Mouse (Mus musculus) CH12.LX (cell line): Measurements from ENCODE around the gene Tsc22d4. TPM values are rescaled to one million over a fixed set of nuclear protein-coding genes. Genes with fewer than 3 reads are reported as not detected.

Source experiments
- DNase-seq: peaks from one replicate; pipeline ENCODE4 v3.0.0-alpha.2; 2013; ENCODE audit errors: extremely low read depth
- H3K27ac ChIP-seq: 2 replicates; pipeline ENCODE4 v1.5.1; 2012; ENCODE audit warnings: low read depth, mild to moderate bottlenecking, control low read depth, moderate library complexity; ENCODE audit not compliant: insufficient read depth
- H3K27me3 ChIP-seq: replicated peaks from 2 replicates; pipeline ENCODE3; 2012; ENCODE audit warnings: inconsistent platforms
- H3K36me3 ChIP-seq, 2 experiments: replicated peaks in 1 of 2; 2 replicates each; pipeline versions ENCODE3 to v1.6.1; 2012; ENCODE audit warnings: inconsistent platforms in 1 of 2, low read length in 1 of 2, mild to moderate bottlenecking in 1 of 2, mixed read lengths in 1 of 2, moderate library complexity in 1 of 2; ENCODE audit not compliant: control insufficient read depth in 1 of 2, insufficient read depth in 1 of 2
- H3K4me1 ChIP-seq, 2 experiments: 2 replicates each; pipeline ENCODE4 v1.6.1; 2012; ENCODE audit warnings: inconsistent platforms in 1 of 2, moderate library complexity in 1 of 2; ENCODE audit not compliant: insufficient read depth in 2 of 2, control insufficient read depth in 1 of 2
- H3K4me2 ChIP-seq: 2 replicates; pipeline ENCODE4 v1.6.1; 2012; ENCODE audit warnings: low read depth, mild to moderate bottlenecking, control low read depth; ENCODE audit not compliant: poor library complexity, insufficient read depth, severe bottlenecking
- H3K4me3 ChIP-seq, 3 experiments: fragments of 150-350 bp in 1 of 3; sonication (generic) in 1 of 3; replicated peaks in 1 of 3; 2 replicates each; pipeline versions ENCODE3 to v1.5.1; 2011 to 2012; ENCODE audit warnings: low read depth in 2 of 3, low read length in 2 of 3, mild to moderate bottlenecking in 2 of 3, moderate library complexity in 2 of 3, control low read depth in 1 of 3, improper control_type of control experiment in 1 of 3, inconsistent platforms in 1 of 3, mixed read lengths in 1 of 3; ENCODE audit not compliant: poor library complexity in 1 of 3
- H3K79me2 ChIP-seq: replicated peaks from 2 replicates; pipeline ENCODE4 v1.6.1; 2012; ENCODE audit warnings: mild to moderate bottlenecking, moderate library complexity; ENCODE audit not compliant: control insufficient read depth, poor library complexity, insufficient read depth, severe bottlenecking; ENCODE audit errors: extremely low read depth
- H3K9ac ChIP-seq: 2 replicates; pipeline ENCODE4 v1.6.1; 2012; ENCODE audit warnings: low read depth, mild to moderate bottlenecking, control low read depth, moderate library complexity; ENCODE audit not compliant: insufficient read depth
- H3K9me3 ChIP-seq: replicated peaks from 2 replicates; pipeline ENCODE3; 2012; ENCODE audit warnings: low read length, inconsistent platforms, mixed read lengths
- CHD2 ChIP-seq: IDR thresholded peaks from 2 replicates; pipeline ENCODE4 v1.6.1; 2011; ENCODE audit warnings: low read length, improper control_type of control experiment
- E2F4 ChIP-seq: IDR thresholded peaks from 2 replicates; pipeline ENCODE4 v1.6.1; 2011; ENCODE audit warnings: low read depth, low read length, improper control_type of control experiment; ENCODE audit not compliant: insufficient replicate concordance
- EP300 ChIP-seq: IDR thresholded peaks from 2 replicates; pipeline ENCODE4 v1.6.1; 2011; ENCODE audit warnings: low read length, improper control_type of control experiment
- HCFC1 ChIP-seq: IDR thresholded peaks from 2 replicates; pipeline ENCODE4 v1.6.1; 2012; ENCODE audit warnings: low read depth, mild to moderate bottlenecking, inconsistent platforms, low read length, improper control_type of control experiment
- IRF4 ChIP-seq: IDR thresholded peaks from 2 replicates; pipeline ENCODE4 v1.6.1; 2014; ENCODE audit warnings: low read depth, mild to moderate bottlenecking, inconsistent platforms, low read length, improper control_type of control experiment
- JUN ChIP-seq: IDR thresholded peaks from 2 replicates; pipeline ENCODE4 v1.6.1; 2011; ENCODE audit warnings: low read depth, mild to moderate bottlenecking, low read length, improper control_type of control experiment, moderate library complexity; ENCODE audit not compliant: insufficient read depth
- JUND ChIP-seq: conservative IDR thresholded peaks from 2 replicates; pipeline ENCODE4 v1.6.1; 2011; ENCODE audit warnings: low read depth, low read length, improper control_type of control experiment
- MAX ChIP-seq: IDR thresholded peaks from 2 replicates; pipeline ENCODE4 v1.6.1; 2011; ENCODE audit warnings: low read length, improper control_type of control experiment
- POLR2A ChIP-seq: IDR thresholded peaks from 2 replicates; pipeline ENCODE4 v1.6.1; 2011; ENCODE audit warnings: low read depth, mild to moderate bottlenecking, improper control_type of control experiment, low read length
- dilution Hi-C: fragments of 300-500 bp; cut with MboI; formaldehyde crosslinking; loops from 2 replicates; pipeline ENCODE4 v1.14.3; 2020; ENCODE audit warnings: low sequenced_read_pairs; ENCODE audit not compliant: extremely low pct_unique_long_range_greater_than_20kb, extremely low pct_ligation_motif_present
- in situ Hi-C: fragments of 300-500 bp; cut with MboI; formaldehyde crosslinking; loops from 3 replicates; pipeline ENCODE4 v1.14.3; 2019; ENCODE audit warnings: low sequenced_read_pairs, low pct_ligation_motif_present, low pct_unique_long_range_greater_than_20kb, mixed read lengths
- polyA plus RNA-seq: library from polyadenylated mRNA; unstranded; fragments of >175 nt; gene quantifications from 2 replicates; pipeline ENCODE4 v1.2.1, GENCODE M21; 2012; ENCODE audit warnings: low read depth; ENCODE audit not compliant: insufficient read length
- total RNA-seq, 2 experiments: library from RNA; depleted of rRNA; stranded (reverse); fragments of 300-350 nt in 1 of 2; fragments of >200 nt in 1 of 2; gene quantifications; 2 replicates each; pipeline ENCODE4 v1.2.3; 2012 to 2014

The Tsc22d4 gene
- total and polyA plus RNA-seq, 3 experiments = 28.2 to 103 (median 39.9) TPM

- peak; percentile 53 for DNase-seq
- Histone ChIP-seq H3K4me2 (no peak overlapping the region), H3K79me2 (no peaks in the 10 kb centered on the region), H3K9ac (no peak overlapping the region), H3K9me3 (peaks cover 3% of the 10 kb centered on the region), H3K4me1 (peaks cover 11 to 32% of the 10 kb centered on the region in 2 experiments), H3K4me3 (no peak overlapping the region), H3K27me3 (no peaks in the 10 kb centered on the region), H3K27ac (no peak overlapping the region), H3K36me3 (no peaks in the 10 kb centered on the region)
- dilution Hi-C loops = no loop called here
- TF ChIP-seq MAX = no peak
- TF ChIP-seq POLR2A = no peak
- TF ChIP-seq JUN = no peak
- TF ChIP-seq JUND = 0 out of 2 replicates have a peak, but pooled peaks have one; percentile 13
- no peak for TF ChIP-seq E2F4
- TF ChIP-seq HCFC1 = no peak
- TF ChIP-seq IRF4 = peak; percentile 8; the same call in 1 of the 2 replicates
- TF ChIP-seq CHD2 = peak; percentile 61
- 0 out of 2 replicates have a peak, but pooled peaks have one; percentile 29 for TF ChIP-seq EP300
- in situ Hi-C loops = no loop called here
These were observed 72.1 kb downstream of the Tsc22d4 start for GRCm38 (mm10) chr5:137817466-137818222.

Other genes with a start within 250 kb of the Tsc22d4 start
Only the 20 nearest of the 24 such genes appear.
- not detected in 2 replicates for gene Epo, start 212.5 kb upstream of the Tsc22d4 start, total RNA-seq (2012; rRNA removed)
- gene Epo, start 212.5 kb upstream of the Tsc22d4 start, total RNA-seq (2014; rRNA removed) = not detected in 2 replicates
- gene Epo, start 212.5 kb upstream of the Tsc22d4 start, polyA plus RNA-seq = not detected in 2 replicates
- 388 and 480 TPM in 2 replicates for gene Gnb2, start 212.2 kb upstream of the Tsc22d4 start, total RNA-seq (2012; rRNA removed)
- 261 and 264 TPM in 2 replicates for gene Gnb2, start 212.2 kb upstream of the Tsc22d4 start, total RNA-seq (2014; rRNA removed)
- gene Gnb2, start 212.2 kb upstream of the Tsc22d4 start, polyA plus RNA-seq = 312 and 327 TPM in 2 replicates
- not detected in 2 replicates for gene Actl6b, start 192.2 kb upstream of the Tsc22d4 start, total RNA-seq (2012; rRNA removed)
- gene Actl6b, start 192.2 kb upstream of the Tsc22d4 start, total RNA-seq (2014; rRNA removed) = not detected in 2 replicates
- gene Actl6b, start 192.2 kb upstream of the Tsc22d4 start, polyA plus RNA-seq = not detected in 2 replicates
- 1.3 and 2.2 TPM in 2 replicates for gene Tfr2, start 175.9 kb upstream of the Tsc22d4 start, total RNA-seq (2012; rRNA removed)
- 0.50 and 0.67 TPM in 2 replicates for gene Tfr2, start 175.9 kb upstream of the Tsc22d4 start, total RNA-seq (2014; rRNA removed)
- 1.1 and 2.2 TPM in 2 replicates for gene Tfr2, start 175.9 kb upstream of the Tsc22d4 start, polyA plus RNA-seq
- gene Mospd3, start 144.7 kb upstream of the Tsc22d4 start, total RNA-seq (2012; rRNA removed) = 4.2 and 5.5 TPM in 2 replicates
- 0.76 and 1.5 TPM in 2 replicates for gene Mospd3, start 144.7 kb upstream of the Tsc22d4 start, total RNA-seq (2014; rRNA removed)
- 18.3 and 23.7 TPM in 2 replicates for gene Mospd3, start 144.7 kb upstream of the Tsc22d4 start, polyA plus RNA-seq
- gene Pcolce, start 131.9 kb upstream of the Tsc22d4 start, total RNA-seq (2012; rRNA removed) = 0.30 and 0.46 TPM in 2 replicates
- not detected in 2 replicates for gene Pcolce, start 131.9 kb upstream of the Tsc22d4 start, total RNA-seq (2014; rRNA removed)
- 0.76 and 0.97 TPM in 2 replicates for gene Pcolce, start 131.9 kb upstream of the Tsc22d4 start, polyA plus RNA-seq
- 0.13 TPM in 2 replicates for gene Fbxo24, start 116.7 kb upstream of the Tsc22d4 start, total RNA-seq (2012; rRNA removed)
- gene Fbxo24, start 116.7 kb upstream of the Tsc22d4 start, total RNA-seq (2014; rRNA removed) = not detected in 2 replicates
- 0.24 and 0.26 TPM in 2 replicates for gene Fbxo24, start 116.7 kb upstream of the Tsc22d4 start, polyA plus RNA-seq
- 20.0 and 25.6 TPM in 2 replicates for gene Lrch4, start 116.6 kb upstream of the Tsc22d4 start, total RNA-seq (2012; rRNA removed)
- 9.0 and 9.9 TPM in 2 replicates for gene Lrch4, start 116.6 kb upstream of the Tsc22d4 start, total RNA-seq (2014; rRNA removed)
- gene Lrch4, start 116.6 kb upstream of the Tsc22d4 start, polyA plus RNA-seq = 47.9 and 62.1 TPM in 2 replicates
- 1.1 and 1.5 TPM in 2 replicates for gene Gm20605, start 116.6 kb upstream of the Tsc22d4 start, total RNA-seq (2012; rRNA removed)
- gene Gm20605, start 116.6 kb upstream of the Tsc22d4 start, total RNA-seq (2014; rRNA removed) = 0.50 and 1.1 TPM in 2 replicates
- gene Gm20605, start 116.6 kb upstream of the Tsc22d4 start, polyA plus RNA-seq = 7.4 and 9.0 TPM in 2 replicates
- 2.2 and 2.4 TPM in 2 replicates for gene Sap25, start 104.4 kb upstream of the Tsc22d4 start, total RNA-seq (2012; rRNA removed)
- 0.72 and 2.1 TPM in 2 replicates for gene Sap25, start 104.4 kb upstream of the Tsc22d4 start, total RNA-seq (2014; rRNA removed)
- gene Sap25, start 104.4 kb upstream of the Tsc22d4 start, polyA plus RNA-seq = 12.1 and 16.6 TPM in 2 replicates
- not detected in 2 replicates for gene Irs3, start 100.0 kb upstream of the Tsc22d4 start, total RNA-seq (2012; rRNA removed)
- gene Irs3, start 100.0 kb upstream of the Tsc22d4 start, total RNA-seq (2014; rRNA removed) = not detected in 2 replicates
- not detected in 2 replicates for gene Irs3, start 100.0 kb upstream of the Tsc22d4 start, polyA plus RNA-seq
- 8.7 and 10.0 TPM in 2 replicates for gene Agfg2, start 61.0 kb upstream of the Tsc22d4 start, total RNA-seq (2012; rRNA removed)
- gene Agfg2, start 61.0 kb upstream of the Tsc22d4 start, total RNA-seq (2014; rRNA removed) = 11.5 and 13.4 TPM in 2 replicates
- gene Agfg2, start 61.0 kb upstream of the Tsc22d4 start, polyA plus RNA-seq = 16.7 and 16.8 TPM in 2 replicates
- 0.67 and 1.4 TPM in 2 replicates for gene Nyap1, start 4.1 kb upstream of the Tsc22d4 start, total RNA-seq (2012; rRNA removed)
- 0.28 and 0.34 TPM in 2 replicates for gene Nyap1, start 4.1 kb upstream of the Tsc22d4 start, total RNA-seq (2014; rRNA removed)
- gene Nyap1, start 4.1 kb upstream of the Tsc22d4 start, polyA plus RNA-seq = 0.35 and 0.43 TPM in 2 replicates
- 31.6 and 34.6 TPM in 2 replicates for gene Ppp1r35, start 33.1 kb downstream of the Tsc22d4 start, total RNA-seq (2012; rRNA removed)
- gene Ppp1r35, start 33.1 kb downstream of the Tsc22d4 start, total RNA-seq (2014; rRNA removed) = 11.8 and 17.3 TPM in 2 replicates
- gene Ppp1r35, start 33.1 kb downstream of the Tsc22d4 start, polyA plus RNA-seq = 23.3 and 24.1 TPM in 2 replicates
- 32.7 and 38.5 TPM in 2 replicates for gene Mepce, start 41.9 kb downstream of the Tsc22d4 start, total RNA-seq (2012; rRNA removed)
- gene Mepce, start 41.9 kb downstream of the Tsc22d4 start, total RNA-seq (2014; rRNA removed) = 31.1 and 37.3 TPM in 2 replicates
- gene Mepce, start 41.9 kb downstream of the Tsc22d4 start, polyA plus RNA-seq = 42.4 and 43.7 TPM in 2 replicates
- gene Zcwpw1, start 42.1 kb downstream of the Tsc22d4 start, total RNA-seq (2012; rRNA removed) = 1.3 and 1.9 TPM in 2 replicates
- 2.3 and 3.0 TPM in 2 replicates for gene Zcwpw1, start 42.1 kb downstream of the Tsc22d4 start, total RNA-seq (2014; rRNA removed)
- 1.5 and 2.8 TPM in 2 replicates for gene Zcwpw1, start 42.1 kb downstream of the Tsc22d4 start, polyA plus RNA-seq
- 0.08 and 0.13 TPM in 2 replicates for gene Pilra, start 90.6 kb downstream of the Tsc22d4 start, total RNA-seq (2012; rRNA removed)
- gene Pilra, start 90.6 kb downstream of the Tsc22d4 start, total RNA-seq (2014; rRNA removed) = not detected in 2 replicates
- gene Pilra, start 90.6 kb downstream of the Tsc22d4 start, polyA plus RNA-seq = 0.42 and 0.66 TPM in 2 replicates
- not detected in 2 replicates for gene Pilrb1, start 112.4 kb downstream of the Tsc22d4 start, total RNA-seq (2012; rRNA removed)
- gene Pilrb1, start 112.4 kb downstream of the Tsc22d4 start, total RNA-seq (2014; rRNA removed) = not detected in 2 replicates
- gene Pilrb1, start 112.4 kb downstream of the Tsc22d4 start, polyA plus RNA-seq = not detected in 2 replicates
- not detected in 2 replicates for gene Pilrb2, start 126.1 kb downstream of the Tsc22d4 start, total RNA-seq (2012; rRNA removed)
- not detected in 2 replicates for gene Pilrb2, start 126.1 kb downstream of the Tsc22d4 start, total RNA-seq (2014; rRNA removed)
- not detected in 2 replicates for gene Pilrb2, start 126.1 kb downstream of the Tsc22d4 start, polyA plus RNA-seq
- not detected in 2 replicates for gene Cyp3a13, start 175.9 kb downstream of the Tsc22d4 start, total RNA-seq (2012; rRNA removed)
- not detected in 2 replicates for gene Cyp3a13, start 175.9 kb downstream of the Tsc22d4 start, total RNA-seq (2014; rRNA removed)
- gene Cyp3a13, start 175.9 kb downstream of the Tsc22d4 start, polyA plus RNA-seq = 0.16 TPM in 1 of 2 replicates, not detected in the other